Mouse (Mus musculus): Measurements from ENCODE around the gene Ppm1h.

DNA sequence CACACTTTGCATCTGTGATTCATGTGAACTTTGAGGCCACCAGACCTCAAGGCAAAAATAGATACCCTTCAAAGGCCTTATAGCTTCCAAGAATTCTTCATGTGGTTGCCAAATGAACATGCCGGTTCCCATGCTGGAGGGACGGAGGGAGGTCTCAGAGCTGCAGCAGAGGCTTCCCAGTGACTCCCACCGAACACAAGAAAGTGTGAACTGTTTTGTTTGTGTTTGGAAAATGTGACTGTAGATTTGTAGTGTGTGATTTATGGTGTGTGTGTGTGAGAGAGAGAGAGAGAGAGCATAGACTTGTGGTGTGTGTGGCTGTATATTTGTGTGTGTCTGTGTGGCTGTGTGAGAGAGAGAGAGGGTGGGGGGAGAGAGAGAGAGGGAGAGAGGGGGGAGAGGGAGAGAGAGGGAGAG is 151.2 kb downstream of the Ppm1h start:
- no peak for TF ChIP-seq CTCF (IDR thresholded peaks at IDR 0.05 in 2 of 3, conservative IDR thresholded peaks at IDR 0.05 in 1 of 3; ENCODE audit: control insufficient read depth in 1 of 3, insufficient read depth in 1 of 3, low read depth in 2 of 3, low read length in 3 of 3, poor library complexity in 1 of 3, severe bottlenecking in 1 of 3)
- no peak for TF ChIP-seq EP300 (IDR thresholded peaks at IDR 0.05; ENCODE audit: low read depth in 1 of 2, low read length in 2 of 2)
- TF ChIP-seq SMC3 (IDR thresholded peaks at IDR 0.05; ENCODE audit: low read depth, low read length) = no peak
- no peak for TF ChIP-seq MAZ (IDR thresholded peaks at IDR 0.05; ENCODE audit: low read depth, low read length)
- TF ChIP-seq RAD21 (IDR thresholded peaks at IDR 0.05; ENCODE audit: low read depth, low read length) = no peak
- no peak for TF ChIP-seq GABPA (IDR thresholded peaks at IDR 0.05; ENCODE audit: low read depth, low read length)
- no peak for TF ChIP-seq E2F4 (IDR thresholded peaks at IDR 0.05; ENCODE audit: borderline replicate concordance, low read depth, low read length)
